Mouse (Mus musculus) T-helper 1 cell (primary cell): Measurements from ENCODE around the gene Ifit1bl1.

Source experiments
- in situ Hi-C: fragments of 300-600 bp; cut with MboI, MseI; formaldehyde crosslinking; loops from one replicate; pipeline ENCODE4 v1.15.1; 2025; ENCODE audit warnings: high pct_unique_total_duplicates

Gene Ifit1bl1

DNA sequence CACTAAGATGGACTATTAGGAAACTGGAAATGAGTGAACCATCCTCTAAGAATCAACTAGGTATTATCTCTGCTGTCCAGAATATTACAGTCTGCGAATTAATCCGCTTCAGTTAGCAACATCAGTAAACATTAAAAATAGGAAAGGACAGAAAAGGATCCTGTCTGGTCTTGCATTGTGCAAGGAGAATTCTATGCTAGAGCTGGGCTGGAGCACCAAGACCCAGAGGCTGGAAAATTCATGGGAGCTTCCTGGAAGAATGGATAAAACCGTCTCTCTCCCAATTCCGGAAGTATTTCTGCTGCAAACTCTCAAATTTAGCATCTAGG lies 51.6 kb downstream of the Ifit1bl1 start:
- in situ Hi-C loops: loop anchor here (5.0 kb wide), 1 partner anchor 87 kb away; no protein-coding TSS in a partner anchor

GRCm38 (mm10) chr19:34547976-34548375 lies 53.8 kb downstream of the Ifit1bl1 start:
- in situ Hi-C loops: loop anchor here (10.0 kb wide), 1 partner anchor 117 kb away; no protein-coding TSS in a partner anchor

DNA sequence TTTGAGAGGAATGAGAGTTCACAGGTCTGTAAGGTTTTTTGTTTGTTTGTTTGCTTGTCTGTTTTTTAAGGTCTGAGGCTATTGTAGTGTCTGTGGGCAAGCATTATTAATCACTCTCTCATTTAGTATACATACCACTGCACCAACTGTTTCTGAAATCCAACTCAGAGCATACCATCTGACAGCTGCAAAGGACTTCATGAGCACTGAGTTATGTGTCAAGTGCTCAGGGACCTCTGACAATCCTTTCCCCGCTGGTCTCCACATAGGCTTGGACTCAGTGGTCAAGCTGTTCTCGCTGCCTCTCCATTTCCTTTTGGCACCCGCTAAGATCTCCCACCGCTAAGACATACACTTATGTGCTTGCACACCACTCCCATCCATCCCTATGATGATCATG lies 55.5 kb downstream of the Ifit1bl1 start:
- in situ Hi-C loops: loop anchor here (10.0 kb wide), 1 partner anchor 119 kb away; no protein-coding TSS in a partner anchor
